Mouse (Mus musculus): ENCODE data around the gene Vps37b.

Gene Vps37b

GRCm38 (mm10) chr5:124022365-124022764 lies 9.7 kb downstream of the Vps37b start:
- DNase-seq (ENCODE audit: low spot score) = no peak

GRCm38 (mm10) chr5:124021701-124022100 lies 10.4 kb downstream of the Vps37b start:
- DNase-seq (ENCODE audit: low spot score) = no peak

GRCm38 (mm10) chr5:124021148-124021547 lies 10.9 kb downstream of the Vps37b start:
- DNase-seq (ENCODE audit: low spot score) = no peak

GRCm38 (mm10) chr5:124019348-124020216 lies 12.5 kb downstream of the Vps37b start:
- DNase-seq (ENCODE audit: low spot score) = peak; percentile 38

- no peak for DNase-seq (ENCODE audit: low spot score)
Measured at GRCm38 (mm10) chr5:124018651-124019050, 13.4 kb downstream of the Vps37b start.

- no peak for DNase-seq (ENCODE audit: low spot score)
Measured at GRCm38 (mm10) chr5:124017941-124018340, 14.1 kb downstream of the Vps37b start.

- DNase-seq (ENCODE audit: low spot score) = no peak
Measured at GRCm38 (mm10) chr5:124016291-124016821, 15.7 kb downstream of the Vps37b start.

GRCm38 (mm10) chr5:124015727-124016126 lies 16.3 kb downstream of the Vps37b start:
- no peak for DNase-seq (ENCODE audit: low spot score)

GRCm38 (mm10) chr5:124014791-124015251 lies 17.2 kb downstream of the Vps37b start:
- no peak for DNase-seq (ENCODE audit: low spot score)

- DNase-seq (ENCODE audit: low spot score) = no peak
Measured at GRCm38 (mm10) chr5:124014180-124014579, 17.9 kb downstream of the Vps37b start.

- no peak for DNase-seq (ENCODE audit: low spot score)
Measured at GRCm38 (mm10) chr5:124013747-124014146, 18.3 kb downstream of the Vps37b start.

- no peak for DNase-seq (ENCODE audit: low spot score)
Measured at GRCm38 (mm10) chr5:124012885-124013284, 19.2 kb downstream of the Vps37b start.

GRCm38 (mm10) chr5:124011927-124012326 lies 20.1 kb downstream of the Vps37b start:
- no peak for DNase-seq (ENCODE audit: low spot score)

GRCm38 (mm10) chr5:124010910-124011655 lies 21.0 kb downstream of the Vps37b start:
- DNase-seq (ENCODE audit: low spot score) = peak; percentile 75

GRCm38 (mm10) chr5:124010077-124010476 lies 22.0 kb downstream of the Vps37b start:
- DNase-seq (ENCODE audit: low spot score) = no peak

- DNase-seq (ENCODE audit: low spot score) = no peak
Measured at GRCm38 (mm10) chr5:124006891-124007491, 25.1 kb downstream of the Vps37b start.

GRCm38 (mm10) chr5:124006082-124006873 lies 25.8 kb downstream of the Vps37b start:
- no peak for DNase-seq (ENCODE audit: low spot score)

GRCm38 (mm10) chr5:124005591-124005990 lies 26.5 kb downstream of the Vps37b start:
- no peak for DNase-seq (ENCODE audit: low spot score)

- no peak for DNase-seq (ENCODE audit: low spot score)
Measured at GRCm38 (mm10) chr5:124005151-124005500, 26.9 kb downstream of the Vps37b start.

GRCm38 (mm10) chr5:124004356-124005150 lies 27.5 kb downstream of the Vps37b start:
- DNase-seq (ENCODE audit: low spot score) = no peak

GRCm38 (mm10) chr5:124003375-124003774 lies 28.7 kb downstream of the Vps37b start:
- no peak for DNase-seq (ENCODE audit: low spot score)

Measured in embryo, embryonic 10.5 days (tissue).